Mouse (Mus musculus) layer of hippocampus, postnatal 25 days (tissue): ENCODE data around the gene Hk1. TPM values are rescaled to one million over a fixed set of nuclear protein-coding genes. Genes with fewer than 3 reads are reported as not detected.

Experiments used
- DNase-seq, 2 experiments: peaks; one replicate each; pipeline ENCODE4 v3.0.0; 2022; ENCODE audit warnings: mixed read lengths in 2 of 2, low spot score in 1 of 2; ENCODE audit errors: extremely low spot score in 1 of 2
- total RNA-seq, 2 experiments: library from RNA; stranded (reverse); gene quantifications; 2 replicates each; pipeline ENCODE4 v1.2.3; 2021

Gene Hk1
- total RNA-seq, 2 experiments from 2014 or later: 297 to 303 TPM

DNA sequence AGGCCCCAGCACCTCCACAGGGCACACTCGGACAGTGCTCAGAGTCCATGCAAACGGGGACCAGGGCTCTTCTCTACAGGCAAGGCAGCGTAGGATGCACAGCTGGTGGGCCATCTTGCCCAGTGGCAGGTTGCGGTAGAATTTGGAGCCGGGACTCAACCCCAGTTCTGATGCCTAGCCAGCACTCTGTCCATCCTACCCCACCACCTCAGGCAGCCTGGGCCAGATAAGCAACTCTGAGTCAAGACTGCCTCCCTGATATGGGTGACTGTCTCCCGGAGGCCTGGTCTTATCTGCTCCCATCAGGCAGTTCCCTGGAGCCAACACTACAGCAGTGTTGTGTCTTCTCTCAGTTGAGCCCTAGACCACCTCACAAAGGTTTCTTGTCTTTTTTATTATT, 37.2 kb downstream of the Hk1 start:
- no peak for DNase-seq

DNA sequence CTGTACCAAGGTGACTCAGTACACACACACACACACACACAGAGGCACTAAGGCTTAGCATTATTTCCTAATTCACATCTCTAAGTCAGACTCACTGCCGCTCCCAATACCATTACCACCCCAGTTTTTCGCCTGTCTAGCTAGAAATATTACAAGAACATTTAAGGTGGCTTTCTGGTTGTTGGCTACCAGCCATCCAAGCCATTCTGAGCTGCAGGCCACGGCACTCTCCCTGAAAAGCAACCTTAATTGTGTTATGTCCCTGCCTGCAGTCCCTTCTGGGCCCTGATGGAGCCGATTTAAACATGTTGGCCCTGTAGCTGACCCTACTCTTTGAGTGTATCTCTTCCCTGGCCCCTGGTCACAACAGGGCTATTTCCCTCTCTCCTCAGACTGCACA, 37.8 kb downstream of the Hk1 start:
- DNase-seq: no peak

DNA sequence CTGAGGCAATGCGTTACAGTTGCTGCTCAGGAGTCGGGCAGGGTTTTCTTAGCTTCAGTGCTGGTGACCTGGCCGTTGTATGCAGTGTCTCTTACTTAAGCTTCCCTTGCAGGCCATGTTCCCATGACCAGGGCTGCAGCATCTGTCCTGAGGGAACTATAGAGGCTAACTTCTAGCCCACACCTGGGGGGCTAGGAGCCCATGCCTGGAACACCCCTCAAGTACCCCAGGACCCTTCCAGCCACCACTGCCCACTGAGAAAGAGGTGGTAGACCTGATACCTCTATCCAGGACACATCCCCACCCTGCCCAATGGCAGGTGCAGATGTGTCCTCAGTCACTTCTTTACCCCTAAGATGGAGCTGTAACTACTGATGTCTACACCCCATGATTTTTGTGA, 38.7 kb downstream of the Hk1 start:
- DNase-seq: no peak

DNA sequence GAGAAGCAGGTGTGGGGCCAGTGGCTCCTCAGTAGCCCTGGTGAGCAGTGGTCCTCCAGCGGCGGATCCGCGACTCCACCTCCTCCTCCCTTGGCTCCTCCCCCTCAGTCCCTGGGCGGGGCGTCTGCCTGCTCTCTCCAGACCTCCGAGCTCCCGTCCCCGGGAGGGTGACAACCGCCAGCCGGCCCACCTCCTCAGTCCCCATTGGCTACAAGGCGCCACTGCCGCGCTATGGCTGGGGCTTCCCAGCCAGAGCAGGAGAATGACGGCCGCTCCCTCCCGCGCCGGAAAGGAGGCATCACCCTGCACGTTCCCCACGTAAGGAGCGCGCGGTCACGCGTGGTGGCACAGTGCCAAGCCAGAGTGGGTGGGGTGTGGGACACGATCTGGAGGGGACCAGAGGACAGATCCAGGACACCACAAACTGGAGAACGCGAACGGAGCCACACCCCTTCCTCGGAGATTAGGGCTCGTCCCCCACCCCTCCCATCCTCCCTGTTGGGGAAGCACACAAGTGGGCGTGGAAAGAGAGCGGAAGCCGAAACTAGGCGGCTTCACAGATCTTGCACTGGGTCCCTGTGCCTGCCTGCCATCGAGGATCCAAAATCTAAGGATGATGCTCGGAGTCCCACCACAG, 39.5 kb downstream of the Hk1 start:
- peak; percentile 88 to 99 for DNase-seq

- peak in 1 of 2 experiments; percentile 45 for DNase-seq
These were observed 40.3 kb downstream of the Hk1 start for GRCm38 (mm10) chr10:62339211-62340094.

DNA sequence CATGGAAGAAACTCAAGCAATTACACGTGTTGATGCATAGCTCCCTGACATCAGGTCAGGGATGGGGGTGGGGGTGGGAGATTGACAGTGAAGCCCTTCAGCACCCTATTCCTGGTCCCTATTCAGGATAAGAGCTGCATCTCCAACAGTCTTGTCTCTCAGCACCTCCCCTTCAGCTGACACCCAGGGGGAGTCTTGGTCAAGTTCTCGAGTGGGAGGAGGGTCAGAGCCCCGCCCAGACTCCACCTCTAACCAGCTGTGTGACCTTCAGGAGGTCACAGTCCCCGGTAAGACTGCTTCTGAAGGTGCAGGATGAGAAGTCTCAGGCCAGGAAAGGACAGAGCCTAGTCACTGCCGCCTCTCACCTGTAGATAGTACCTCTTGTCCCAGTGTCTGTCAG, 41.1 kb downstream of the Hk1 start:
- DNase-seq: no peak

DNA sequence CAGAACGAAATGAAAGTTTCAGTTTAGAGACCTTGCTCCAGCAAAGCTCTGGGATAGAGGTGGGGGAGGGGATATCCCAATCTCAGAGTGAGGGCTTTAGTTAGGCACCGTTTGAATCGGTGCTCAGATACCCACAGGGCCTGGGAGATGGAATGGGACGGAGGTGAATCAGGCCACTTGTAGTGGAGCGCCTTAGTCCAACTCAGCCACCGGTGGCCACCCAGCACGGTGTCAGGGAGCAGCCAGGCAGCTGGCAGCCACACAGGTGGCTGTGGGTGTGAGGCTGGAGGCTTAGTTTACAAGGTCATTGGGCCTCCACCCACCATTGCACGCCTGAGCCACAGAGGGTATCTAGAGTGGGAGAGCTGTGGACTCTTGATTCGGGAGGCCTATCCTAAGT, 41.5 kb downstream of the Hk1 start:
- DNase-seq: no peak

- no peak for DNase-seq
These were observed 42.8 kb downstream of the Hk1 start for GRCm38 (mm10) chr10:62336601-62337578.

DNA sequence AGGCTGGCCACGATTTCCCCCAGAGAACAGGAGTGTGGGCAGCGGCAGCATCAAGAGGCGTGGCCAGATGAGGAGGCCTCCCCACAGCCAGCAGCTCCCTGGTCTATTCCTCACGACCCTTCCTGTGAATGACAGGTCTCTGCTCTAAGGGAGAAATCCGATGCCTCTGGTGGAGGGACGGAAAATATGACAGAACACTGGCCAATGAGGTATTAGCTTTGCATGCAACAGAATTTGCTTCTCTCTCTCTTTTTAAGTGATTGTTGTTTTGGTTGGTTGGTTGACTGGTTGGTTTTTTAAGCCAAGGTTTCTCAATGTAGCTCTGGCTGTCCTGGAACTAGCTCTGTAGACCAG, 44.3 kb downstream of the Hk1 start:
- no peak for DNase-seq

DNA sequence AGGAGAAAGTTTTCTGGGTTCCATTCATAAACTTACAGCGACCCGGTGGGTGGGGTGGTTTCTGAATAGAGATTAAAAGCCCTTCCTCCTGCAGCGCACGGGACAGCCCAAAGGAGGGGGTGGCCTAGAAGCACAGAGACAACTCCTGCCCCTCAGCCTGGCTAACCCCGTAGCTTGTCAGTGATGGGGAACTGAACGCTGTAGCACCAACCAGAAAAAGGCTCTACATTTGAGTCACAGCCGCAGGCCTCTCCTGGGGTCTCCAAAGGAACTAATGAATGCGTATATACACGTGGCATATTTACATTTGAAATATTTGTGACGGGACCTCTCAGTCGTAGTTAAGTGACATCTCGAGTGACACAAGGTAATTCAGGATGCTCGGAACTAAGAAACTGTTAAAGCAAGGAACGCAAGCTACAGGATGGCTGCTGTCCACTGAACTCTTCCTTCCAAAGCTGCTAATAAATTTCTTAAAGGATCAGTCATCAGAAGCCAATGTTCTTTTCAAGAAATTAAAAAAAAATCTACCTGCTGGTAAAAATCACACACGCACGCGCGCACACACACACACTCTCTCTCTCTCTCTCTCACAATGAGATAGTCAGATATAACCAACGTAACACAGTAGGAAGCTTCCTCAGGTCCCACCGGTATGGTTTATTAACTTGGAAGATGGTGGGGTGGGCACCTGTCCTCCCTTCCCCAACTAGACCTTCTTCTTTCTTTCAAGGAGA, 44.9 kb downstream of the Hk1 start:
- DNase-seq: no peak

DNA sequence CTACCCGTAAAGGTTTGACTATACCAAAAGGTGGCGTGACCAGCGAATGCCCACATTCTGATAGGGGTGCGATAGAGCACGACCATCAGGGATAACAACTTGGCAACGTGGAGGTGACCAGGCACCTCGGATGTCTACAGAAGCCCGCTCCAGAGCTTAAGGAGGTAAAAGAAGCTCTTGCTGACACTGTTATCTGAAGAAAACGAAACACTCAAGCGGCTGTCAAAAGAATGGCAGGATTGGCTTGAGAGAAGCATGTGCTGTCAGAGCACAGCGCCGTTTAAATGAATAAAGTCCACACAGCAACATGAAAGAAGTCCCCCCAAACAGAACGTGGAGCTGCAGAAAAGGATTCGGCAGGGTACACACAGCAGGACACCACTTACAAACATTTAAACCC, 46.4 kb downstream of the Hk1 start:
- DNase-seq: no peak

- peak; percentile 39 to 47 for DNase-seq
These were observed 47.2 kb downstream of the Hk1 start for GRCm38 (mm10) chr10:62332514-62332913.

GRCm38 (mm10) chr10:62331771-62332170, 47.9 kb downstream of the Hk1 start:
- DNase-seq: no peak

DNA sequence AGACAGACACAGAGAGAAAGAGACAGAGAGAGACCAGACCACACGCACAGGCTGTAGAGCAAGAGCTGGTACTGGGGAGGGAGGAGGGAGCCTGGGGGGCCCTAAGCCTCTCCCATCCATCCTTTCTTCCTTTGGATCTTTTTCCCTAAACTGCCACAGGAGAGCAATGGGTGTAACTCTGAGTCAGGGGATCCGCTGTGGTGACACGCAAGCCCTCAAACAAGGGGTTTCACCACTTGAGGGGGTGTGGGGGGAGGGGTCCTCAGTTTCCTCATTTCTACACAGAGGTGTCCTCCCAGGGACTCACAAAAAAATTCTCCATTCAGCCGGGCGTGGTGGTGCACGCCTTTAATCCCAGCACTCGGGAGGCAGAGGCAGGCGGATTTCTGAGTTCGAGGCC, 48.4 kb downstream of the Hk1 start:
- no peak for DNase-seq

DNA sequence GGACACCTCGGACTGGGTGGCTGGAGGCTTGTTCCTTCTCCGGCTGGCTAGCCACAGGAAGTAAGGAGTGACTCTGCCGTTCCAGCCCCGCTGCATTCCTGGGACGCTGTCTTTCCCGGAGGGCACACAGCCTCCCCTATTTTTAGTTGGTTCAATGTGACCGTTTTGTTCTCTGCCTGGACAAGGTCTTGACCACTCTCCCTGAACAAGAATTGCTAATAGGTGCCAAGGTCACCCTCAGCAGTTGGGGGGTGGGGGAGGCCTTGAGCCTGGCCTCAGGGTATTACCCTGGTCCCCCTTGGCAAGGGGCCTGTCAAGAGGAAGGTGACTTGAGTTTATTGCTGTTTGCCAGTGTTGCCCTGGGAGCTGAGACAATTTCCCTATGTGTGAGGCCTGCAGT, 49.9 kb downstream of the Hk1 start:
- DNase-seq: no peak

GRCm38 (mm10) chr10:62328886-62329412, 50.8 kb downstream of the Hk1 start:
- DNase-seq: no peak

DNA sequence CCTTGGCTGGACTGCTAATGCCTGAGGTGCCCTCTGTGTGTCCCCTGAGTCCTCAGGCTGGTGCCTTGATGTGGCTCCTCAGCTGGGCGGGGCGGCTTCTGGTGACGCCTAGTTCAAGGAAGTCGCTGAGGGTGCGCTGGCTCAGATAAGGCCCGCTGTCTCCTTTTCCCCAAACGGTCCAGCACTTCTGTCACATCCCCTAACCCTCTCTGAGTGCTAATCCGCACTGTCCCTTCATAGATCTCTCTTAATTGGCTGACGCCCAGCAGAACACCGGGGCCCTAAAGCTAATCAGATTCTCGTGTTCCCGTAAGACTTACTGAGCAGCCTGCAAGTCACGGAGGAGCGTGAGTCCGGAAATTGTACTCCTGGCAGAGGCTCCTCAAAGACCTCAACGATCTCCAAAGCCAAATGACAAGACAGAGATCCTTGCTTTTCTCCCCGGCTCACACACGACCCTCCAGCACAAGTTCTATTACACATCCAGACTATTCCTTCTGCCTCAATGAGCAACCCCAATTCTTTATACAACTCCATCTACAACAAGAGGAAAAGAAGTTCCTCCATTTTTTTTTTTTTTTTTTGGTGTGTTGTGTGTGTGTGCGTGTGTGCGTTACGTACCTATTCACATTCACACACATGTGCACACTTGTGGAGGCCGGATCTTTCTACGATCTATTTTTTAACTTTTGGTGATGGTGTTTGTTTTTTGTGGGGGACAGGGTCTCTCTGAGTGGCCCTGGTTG, 52.0 kb downstream of the Hk1 start:
- DNase-seq: no peak

- no peak for DNase-seq
These were observed 52.7 kb downstream of the Hk1 start for GRCm38 (mm10) chr10:62326818-62327571.

GRCm38 (mm10) chr10:62326002-62326401, 53.7 kb downstream of the Hk1 start:
- no peak for DNase-seq
